Mouse (Mus musculus): ENCODE data around the gene Iqcb1.
A peak's percentile ranks its signal among the peaks of the same experiment; 100 is the strongest.

Gene Iqcb1

GRCm38 (mm10) chr16:36875276-36875851 lies 47.2 kb downstream of the Iqcb1 start:
- peak; percentile 5 for DNase-seq (ENCODE audit: low read depth, low spot score)

GRCm38 (mm10) chr16:36877316-36877715 lies 49.1 kb downstream of the Iqcb1 start:
- no peak for DNase-seq (ENCODE audit: low read depth, low spot score)

- no peak for DNase-seq (ENCODE audit: low read depth, low spot score)
Observed at GRCm38 (mm10) chr16:36882737-36883343, 54.7 kb downstream of the Iqcb1 start.

- no peak for DNase-seq (ENCODE audit: low read depth, low spot score)
Observed at GRCm38 (mm10) chr16:36884881-36885280, 56.7 kb downstream of the Iqcb1 start.

GRCm38 (mm10) chr16:36885912-36886311 lies 57.7 kb downstream of the Iqcb1 start:
- DNase-seq (ENCODE audit: low read depth, low spot score), result no peak

- no peak for DNase-seq (ENCODE audit: low read depth, low spot score)
Observed at GRCm38 (mm10) chr16:36887546-36887945, 59.4 kb downstream of the Iqcb1 start.

GRCm38 (mm10) chr16:36890559-36890958 lies 62.4 kb downstream of the Iqcb1 start:
- DNase-seq (ENCODE audit: low read depth, low spot score), result no peak

- DNase-seq (ENCODE audit: low read depth, low spot score), result no peak
Observed at GRCm38 (mm10) chr16:36891415-36891814, 63.2 kb downstream of the Iqcb1 start.

GRCm38 (mm10) chr16:36893317-36893716 lies 65.1 kb downstream of the Iqcb1 start:
- DNase-seq (ENCODE audit: low read depth, low spot score), result no peak

GRCm38 (mm10) chr16:36896712-36897111 lies 68.5 kb downstream of the Iqcb1 start:
- DNase-seq (ENCODE audit: low read depth, low spot score), result no peak

GRCm38 (mm10) chr16:36903156-36903555 lies 75.0 kb downstream of the Iqcb1 start:
- no peak for DNase-seq (ENCODE audit: low read depth, low spot score)

GRCm38 (mm10) chr16:36911909-36912308 lies 83.7 kb downstream of the Iqcb1 start:
- DNase-seq (ENCODE audit: low read depth, low spot score), result no peak

GRCm38 (mm10) chr16:36912311-36912710 lies 84.1 kb downstream of the Iqcb1 start:
- DNase-seq (ENCODE audit: low read depth, low spot score), result no peak

GRCm38 (mm10) chr16:36914195-36914594 lies 86.0 kb downstream of the Iqcb1 start:
- DNase-seq (ENCODE audit: low read depth, low spot score), result no peak

- DNase-seq (ENCODE audit: low read depth, low spot score), result no peak
Observed at GRCm38 (mm10) chr16:36918505-36918904, 90.3 kb downstream of the Iqcb1 start.

GRCm38 (mm10) chr16:36920410-36920809 lies 92.2 kb downstream of the Iqcb1 start:
- DNase-seq (ENCODE audit: low read depth, low spot score), result no peak

GRCm38 (mm10) chr16:36921067-36921613 lies 93.0 kb downstream of the Iqcb1 start:
- no peak for DNase-seq (ENCODE audit: low read depth, low spot score)

- DNase-seq (ENCODE audit: low read depth, low spot score), result no peak
Observed at GRCm38 (mm10) chr16:36921980-36922379, 93.8 kb downstream of the Iqcb1 start.
